Mouse (Mus musculus): ENCODE results near the gene Dnmt1.

GRCm38 (mm10) chr9:20875021-20875790 is 84.5 kb downstream of the Dnmt1 start:
- TF ChIP-seq ZNF384 (IDR thresholded peaks at IDR 0.05; ENCODE audit: low read depth, low read length), result no peak
- TF ChIP-seq CHD2 (IDR thresholded peaks at IDR 0.05; ENCODE audit: low read depth, low read length), result no peak
- no peak for TF ChIP-seq MAFK (IDR thresholded peaks at IDR 0.05; ENCODE audit: insufficient read depth, low read depth, low read length)
- no peak for TF ChIP-seq HCFC1 (IDR thresholded peaks at IDR 0.05; ENCODE audit: borderline replicate concordance, insufficient read depth, low read length)
